Mouse (Mus musculus) testis, adult 2 months (tissue): ENCODE measurements at regions not wholly inside any gene's neighbourhood (a gene's known extent, or its start where the extent isn't known, plus 50 kb on each side); places are given as distances from the start of the nearest gene placed in this dataset.

Source experiments
- CTCF ChIP-seq: fragments of 200-500 bp; IDR thresholded peaks from 2 replicates; pipeline ENCODE4 v1.5.1; 2012; ENCODE audit warnings: low read depth, mild to moderate bottlenecking, inconsistent platforms, low read length, moderate library complexity; ENCODE audit not compliant: control insufficient read depth, insufficient read depth, insufficient replicate concordance
- POLR2A ChIP-seq: fragments of 200-500 bp; IDR thresholded peaks from 2 replicates; pipeline ENCODE4 v1.6.1; 2012; ENCODE audit warnings: low read depth, mild to moderate bottlenecking, inconsistent platforms, low read length, moderate library complexity; ENCODE audit not compliant: control insufficient read depth

GRCm38 (mm10) chr5:75870666-75871065 is 107.6 kb downstream of the Kdr start:
- TF ChIP-seq CTCF: no peak
- TF ChIP-seq POLR2A: no peak
